Mouse (Mus musculus) brain, embryonic 14.5 days (tissue): ENCODE measurements at regions not wholly inside any gene's neighbourhood (a gene's known extent, or its start where the extent isn't known, plus 50 kb on each side); places are given as distances from the start of the nearest gene placed in this dataset.

Source experiments
- CTCF ChIP-seq: fragments of 200-500 bp; IDR thresholded peaks from 2 replicates; pipeline ENCODE4 v1.5.1; 2012; ENCODE audit warnings: inconsistent platforms, mild to moderate bottlenecking, moderate library complexity, borderline replicate concordance; ENCODE audit not compliant: insufficient read depth, insufficient read length; ENCODE audit errors: extremely low read depth
- POLR2A ChIP-seq: fragments of 200-500 bp; IDR thresholded peaks from 2 replicates; pipeline ENCODE4 v1.6.1; 2012; ENCODE audit warnings: mild to moderate bottlenecking, inconsistent platforms, borderline replicate concordance; ENCODE audit not compliant: poor library complexity, insufficient read depth, insufficient read length, severe bottlenecking; ENCODE audit errors: extremely low read depth

- no peak for TF ChIP-seq CTCF
- TF ChIP-seq POLR2A, result no peak
Measured at GRCm38 (mm10) chr1:28334366-28334765, 445.7 kb downstream of the Gm597 start.
